Mouse (Mus musculus) midbrain, embryonic 14.5 days (tissue): ENCODE measurements around the gene Gcgr. TPM values are rescaled to one million over a fixed set of nuclear protein-coding genes. Genes with fewer than 3 reads are reported as not detected.

ENCODE experiments used
- ATAC-seq: fragments of 200-750 bp; cut with Nextera tagmentation; 2 replicates; pipeline ENCODE4 v1.8.0; 2017; ENCODE audit warnings: moderate number of reproducible peaks, moderate library complexity; ENCODE audit not compliant: low FRiP score, low TSS enrichment
- DNase-seq: peaks from one replicate; pipeline ENCODE4 v3.0.0-alpha.2; 2015
- H3K27ac ChIP-seq: fragments of 300-500 bp; sonication (generic); replicated peaks from 2 replicates; pipeline ENCODE4 v1.5.1; 2014; ENCODE audit warnings: mild to moderate bottlenecking, low read depth, low read length, moderate library complexity
- H3K27me3 ChIP-seq: fragments of 300-500 bp; sonication (generic); 2 replicates; pipeline ENCODE4 v1.6.1; 2014; ENCODE audit warnings: low read length, control low read depth, mixed read lengths; ENCODE audit not compliant: control insufficient read depth, insufficient read depth
- H3K36me3 ChIP-seq: fragments of 300-500 bp; sonication (generic); 2 replicates; pipeline ENCODE4 v1.6.1; 2014; ENCODE audit warnings: low read length, control low read depth; ENCODE audit not compliant: control insufficient read depth, insufficient read depth
- H3K4me1 ChIP-seq: fragments of 300-500 bp; sonication (generic); 2 replicates; pipeline ENCODE4 v1.6.1; 2014; ENCODE audit warnings: mild to moderate bottlenecking, antibody characterized with exemption, low read length, control low read depth; ENCODE audit not compliant: control insufficient read depth, insufficient read depth
- H3K4me2 ChIP-seq: fragments of 300-500 bp; sonication (generic); 2 replicates; pipeline ENCODE4 v1.6.1; 2014; ENCODE audit warnings: mild to moderate bottlenecking, low read length, moderate library complexity
- H3K4me3 ChIP-seq: fragments of 300-500 bp; sonication (generic); replicated peaks from 2 replicates; pipeline ENCODE4 v1.5.1; 2014; ENCODE audit warnings: low read depth, low read length
- H3K9ac ChIP-seq: fragments of 300-500 bp; sonication (generic); replicated peaks from 2 replicates; pipeline ENCODE4 v1.6.1; 2014; ENCODE audit warnings: mild to moderate bottlenecking, low read length, moderate library complexity
- H3K9me3 ChIP-seq: fragments of 300-500 bp; sonication (generic); 2 replicates; pipeline ENCODE4 v1.6.1; 2016; ENCODE audit warnings: low read length, control low read depth, mixed read lengths; ENCODE audit not compliant: control insufficient read depth
- WGBS: fragments of 180-500 bp; shearing (Covaris S2); extraction: QIAGEN DNeasy Blood & Tissue Kit; methylation state at CpG from one replicate; pipeline ENCODE4 v1.1.7; 2014; 5-methylcytosine and 5-hydroxymethylcytosine counted together
- polyA plus RNA-seq: library from polyadenylated mRNA; unstranded; fragments of >200 nt; fragmentation: Nextera tagmentation; extraction: Ambion mirVana; gene quantifications from 2 replicates; pipeline ENCODE4 v1.2.1, GENCODE M21; 2014

Gene Gcgr
- polyA plus RNA-seq, 1 experiment from 2014 or later = 0.21 TPM

DNA sequence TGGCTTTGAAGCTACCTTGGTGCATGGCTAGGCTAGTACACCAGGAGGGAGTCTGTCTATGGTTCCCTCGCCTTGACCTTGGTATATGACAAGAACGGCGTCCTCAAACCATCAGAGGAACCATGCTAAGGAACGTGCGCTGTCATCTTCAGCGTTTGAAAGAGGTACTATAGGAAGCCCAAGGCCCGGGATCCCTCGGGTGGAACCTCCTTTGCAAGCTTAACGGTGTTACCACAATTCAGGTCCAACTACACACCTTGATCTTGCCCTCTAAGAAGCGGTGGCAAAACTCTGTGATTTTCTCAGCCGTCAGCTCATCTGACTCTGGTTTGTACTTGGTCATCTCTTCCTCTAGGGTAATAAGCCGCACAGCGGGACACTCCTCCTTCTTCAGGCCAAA, 32.5 kb downstream of the Gcgr start:
- Histone ChIP-seq H3K9ac (no peak overlapping the region), H3K27me3 (no peaks in the 10 kb centered on the region), H3K36me3 (peaks cover 89% of the 10 kb centered on the region), H3K4me3 (no peak overlapping the region), H3K4me1 (no peaks in the 10 kb centered on the region), H3K4me2 (no peak overlapping the region), H3K27ac (no peak overlapping the region), H3K9me3 (no peaks in the 10 kb centered on the region)
- 95% methylated on average over 13 of the region's 13 CpGs for WGBS
- DNase-seq (no peak), ATAC-seq (no peak)

DNA sequence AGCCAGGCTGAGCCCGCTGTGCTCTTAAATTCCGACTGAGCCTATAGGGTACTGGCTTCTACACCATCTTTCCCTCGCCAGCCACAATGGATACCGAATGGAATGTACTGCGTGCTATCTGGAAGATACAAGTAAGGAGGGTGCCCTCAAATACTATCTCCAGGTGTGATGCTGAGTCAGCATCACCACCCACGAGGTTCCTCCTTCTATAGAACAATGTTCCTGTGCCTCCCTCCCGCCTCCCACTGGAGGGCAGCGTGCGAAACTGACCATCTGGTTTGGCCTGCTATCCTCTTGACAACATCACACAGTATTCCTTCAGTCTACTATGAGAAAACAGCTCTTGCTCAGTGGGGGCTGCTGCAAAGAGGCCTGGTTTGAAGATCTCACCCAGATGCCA, 34.6 kb downstream of the Gcgr start:
- H3K4me3 ChIP-seq = no peak overlapping the region
- no peak overlapping the region for H3K9ac ChIP-seq
- H3K36me3 ChIP-seq = peaks cover 91% of the 10 kb centered on the region
- no peaks in the 10 kb centered on the region for H3K4me1 ChIP-seq
- ATAC-seq (no peak), DNase-seq (no peak)
- H3K4me2 ChIP-seq = no peak overlapping the region
- H3K27ac ChIP-seq = no peak overlapping the region
- no peaks in the 10 kb centered on the region for H3K27me3 ChIP-seq
- 85% methylated on average over 9 of the region's 9 CpGs for WGBS
- no peaks in the 10 kb centered on the region for H3K9me3 ChIP-seq

DNA sequence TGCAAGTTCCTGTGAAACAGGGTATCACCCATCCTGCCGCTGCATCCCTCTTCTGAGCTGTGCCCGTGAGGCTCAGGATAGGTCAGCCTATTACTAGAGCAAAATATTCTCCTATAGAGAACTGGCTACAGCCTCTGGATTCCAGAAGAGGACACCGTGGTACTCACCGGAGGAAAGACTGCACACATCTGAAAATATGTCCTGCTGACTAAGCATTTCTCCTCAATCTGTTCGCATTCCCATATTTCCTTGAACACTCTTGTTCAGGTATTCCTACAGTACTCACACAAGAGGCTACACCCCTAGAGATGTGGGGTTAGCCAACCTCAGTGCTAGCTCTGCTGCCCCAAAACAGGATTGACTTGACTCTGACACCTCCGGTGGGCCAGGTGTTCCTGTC, 37.8 kb downstream of the Gcgr start:
- Histone ChIP-seq H3K9me3 (no peaks in the 10 kb centered on the region), H3K27me3 (no peaks in the 10 kb centered on the region), H3K4me1 (peaks cover 12% of the 10 kb centered on the region), H3K4me2 (no peak overlapping the region), H3K27ac (no peak overlapping the region), H3K36me3 (peaks cover 75% of the 10 kb centered on the region), H3K9ac (no peak overlapping the region), H3K4me3 (no peak overlapping the region)
- WGBS = 98% methylated on average over 6 of the region's 6 CpGs
- ATAC-seq (no peak), DNase-seq (no peak)

DNA sequence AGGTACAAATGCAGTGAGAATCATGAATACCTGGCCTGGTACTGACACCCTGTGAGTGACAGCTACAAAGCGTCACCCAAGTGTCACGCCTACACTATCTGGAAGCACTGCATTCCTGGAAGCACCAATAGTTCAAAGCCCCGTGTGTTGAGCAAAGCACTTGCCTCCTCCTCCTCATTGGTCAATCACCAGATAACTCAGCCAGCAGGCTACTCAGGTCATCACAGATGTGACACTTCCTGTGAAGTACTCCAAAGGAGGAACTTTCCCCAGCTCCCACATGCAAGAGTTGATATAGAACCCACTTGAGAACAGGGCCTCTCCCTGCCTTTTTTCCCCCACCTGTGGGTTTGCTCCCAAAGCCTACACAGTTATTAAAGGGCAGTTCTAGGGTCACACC, 40.6 kb downstream of the Gcgr start:
- no peak for ATAC-seq
- WGBS = 84% methylated on average over 3 of the region's 3 CpGs
- H3K4me1 ChIP-seq = peaks cover 12% of the 10 kb centered on the region
- H3K27ac ChIP-seq = no peak overlapping the region
- no peak for DNase-seq
- H3K4me2 ChIP-seq = peak overlapping the region; percentile 72
- H3K36me3 ChIP-seq = peaks cover 48% of the 10 kb centered on the region
- H3K27me3 ChIP-seq = no peaks in the 10 kb centered on the region
- H3K4me3 ChIP-seq = peak overlapping the region; percentile 87
- no peaks in the 10 kb centered on the region for H3K9me3 ChIP-seq
- H3K9ac ChIP-seq = no peak overlapping the region

DNA sequence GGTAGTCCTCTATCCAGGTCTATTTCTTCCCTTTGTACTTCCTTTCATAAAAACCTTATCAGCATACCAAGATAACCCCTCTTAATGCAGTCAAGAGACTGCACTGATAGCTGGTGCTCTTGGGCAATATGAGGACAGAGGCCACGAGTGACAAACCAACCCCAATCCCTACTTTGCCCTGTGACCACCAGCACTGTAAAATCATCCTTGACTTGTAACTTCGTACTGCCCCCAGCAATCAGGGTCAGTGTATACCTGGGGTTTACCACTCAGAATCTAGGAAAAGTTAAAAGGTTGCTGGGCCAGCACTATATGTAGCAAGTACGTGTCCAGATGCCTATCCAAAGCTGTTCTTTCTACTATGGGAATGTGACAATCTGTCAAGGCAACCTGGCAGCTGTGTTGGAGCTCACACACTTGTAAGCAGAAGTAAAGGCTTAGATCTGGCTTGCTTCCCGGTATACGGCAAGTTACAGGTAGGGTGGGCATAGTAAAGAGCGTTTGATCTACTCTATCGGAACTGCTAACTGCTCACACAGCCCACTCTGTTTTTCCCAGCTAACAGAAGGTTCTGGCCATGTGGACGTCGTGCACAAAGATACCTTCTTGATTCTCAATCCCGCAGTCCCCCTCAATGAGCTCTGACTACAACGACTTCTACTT, 41.4 kb downstream of the Gcgr start:
- Histone ChIP-seq H3K4me3 (peak overlapping the region; percentile 87), H3K4me2 (peak overlapping the region; percentile 72), H3K9me3 (no peaks in the 10 kb centered on the region), H3K27ac (peak overlapping the region; percentile 90), H3K9ac (peak overlapping the region; percentile 84), H3K36me3 (peaks cover 41% of the 10 kb centered on the region), H3K4me1 (peaks cover 12% of the 10 kb centered on the region), H3K27me3 (no peaks in the 10 kb centered on the region)
- WGBS = 16% methylated on average over 11 of the region's 11 CpGs
- ATAC-seq (no peak), DNase-seq (no peak)

DNA sequence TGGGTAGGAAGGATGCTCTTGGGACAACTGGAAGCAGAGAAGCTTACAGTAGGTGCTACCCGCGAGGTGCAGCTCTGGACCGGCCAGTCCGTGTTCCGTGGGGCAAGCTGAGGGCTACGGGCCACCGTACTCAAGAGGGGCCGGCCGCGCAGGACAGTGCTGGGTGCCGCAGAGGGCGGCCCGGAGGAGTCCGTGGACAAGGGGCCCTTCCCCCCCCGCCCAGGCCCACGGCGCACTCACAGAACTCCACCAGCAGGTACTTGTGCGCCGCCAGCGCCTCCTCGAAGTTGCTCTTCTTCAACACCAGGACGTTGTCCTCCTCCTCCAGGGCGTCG, 41.9 kb downstream of the Gcgr start:
- no peak; the same call in 1 of the 2 replicates for ATAC-seq
- H3K4me1 ChIP-seq = peaks cover 12% of the 10 kb centered on the region
- DNase-seq = no peak
- no peaks in the 10 kb centered on the region for H3K27me3 ChIP-seq
- under 1% methylated on average over 24 of the region's 24 CpGs for WGBS
- no peaks in the 10 kb centered on the region for H3K9me3 ChIP-seq
- peak overlapping the region; percentile 84 for H3K9ac ChIP-seq
- peaks cover 36% of the 10 kb centered on the region for H3K36me3 ChIP-seq
- peak overlapping the region; percentile 72 for H3K4me2 ChIP-seq
- peak overlapping the region; percentile 87 for H3K4me3 ChIP-seq
- H3K27ac ChIP-seq = peak overlapping the region; percentile 90

DNA sequence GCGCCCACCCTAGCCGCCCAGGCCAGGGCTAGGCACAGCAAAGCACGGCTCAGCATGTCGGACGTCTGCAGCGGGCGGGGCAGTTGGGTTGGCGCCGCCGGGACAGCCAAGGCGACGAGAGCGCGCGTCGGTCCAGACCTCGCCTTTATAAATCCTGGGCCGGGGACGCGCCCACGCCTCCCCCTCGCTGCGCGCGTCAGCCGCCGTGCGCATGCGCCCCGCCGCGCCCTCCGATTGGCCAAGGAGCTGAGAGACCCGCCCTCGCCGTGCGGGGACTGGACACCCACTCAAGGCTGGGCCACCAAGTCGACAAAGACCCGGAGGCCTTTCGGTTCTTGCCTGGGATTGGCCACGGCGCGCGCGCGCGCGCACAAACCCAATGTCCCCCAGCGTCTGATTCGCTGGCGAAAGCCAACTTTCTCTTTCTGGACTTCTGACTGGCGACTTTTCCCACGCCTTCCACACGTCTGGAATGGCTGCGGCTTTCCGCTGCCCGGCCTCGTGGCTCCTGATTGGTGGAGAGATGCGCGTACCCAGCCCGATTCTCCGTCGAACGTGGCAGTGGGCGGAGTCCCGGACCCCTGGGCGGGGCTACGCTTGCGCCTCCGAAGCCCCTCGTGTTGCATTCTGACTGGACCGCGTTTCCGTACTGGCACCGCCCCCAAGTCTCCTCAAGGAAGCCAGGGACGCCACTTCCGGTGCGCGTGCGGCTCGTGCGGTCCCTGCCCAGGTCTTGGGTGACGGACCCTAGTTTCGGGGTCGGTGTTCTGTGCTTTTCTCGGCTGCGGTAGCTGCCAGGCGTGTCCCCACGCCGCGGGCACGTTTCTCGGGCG, 42.5 kb downstream of the Gcgr start, which contains the start of gene P4hb:
Gene P4hb, minus strand, starts transcription at position 502 of the 833 bp plus-strand sequence.
- Histone ChIP-seq H3K36me3 (peaks cover 36% of the 10 kb centered on the region), H3K27ac (peak within 1 kb of the TSS; percentile 90), H3K4me1 (peaks cover 12% of the 10 kb centered on the region), H3K9ac (peak within 1 kb of the TSS; percentile 84), H3K4me3 (peak within 1 kb of the TSS; percentile 87), H3K9me3 (no peaks in the 10 kb centered on the region), H3K4me2 (peak within 1 kb of the TSS; percentile 72), H3K27me3 (no peaks in the 10 kb centered on the region)
- WGBS = under 1% methylated on average over 93 of the region's 94 CpGs
- ATAC-seq = peak; percentile 97
- peak; percentile 100 for DNase-seq

DNA sequence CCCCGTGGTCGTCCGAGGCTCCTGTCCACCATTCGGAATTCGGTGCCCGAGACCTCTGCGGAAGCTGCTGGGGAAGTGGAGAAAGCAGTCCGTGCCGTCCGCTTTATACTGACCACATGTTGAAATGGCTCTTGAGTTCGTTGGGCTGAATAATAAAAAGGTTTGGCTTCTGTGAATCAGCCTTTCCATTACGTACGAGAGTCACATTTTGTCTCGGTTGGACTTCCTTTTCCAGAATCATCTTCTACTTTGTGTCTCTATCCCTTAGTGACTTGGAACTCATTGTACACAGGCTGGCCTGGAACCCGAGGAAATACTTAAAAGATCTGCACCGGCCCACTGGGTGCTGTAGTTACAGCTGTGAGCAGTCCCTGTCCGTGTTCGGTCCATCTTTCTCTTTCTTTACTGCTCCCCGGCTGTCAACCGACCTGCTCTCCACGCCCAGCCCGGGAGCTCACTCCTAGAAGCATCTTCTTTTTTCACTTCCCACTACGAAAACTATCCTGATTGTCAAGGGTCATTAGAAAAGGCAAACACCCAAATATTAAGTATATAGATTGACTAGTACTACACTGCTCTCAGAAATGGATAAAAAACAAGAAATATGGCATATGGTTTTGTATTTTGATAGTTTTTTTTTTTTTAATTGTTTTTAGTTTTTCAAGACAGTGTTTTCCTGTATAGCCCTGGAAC, 43.2 kb downstream of the Gcgr start:
- under 1% methylated on average over 23 of the region's 23 CpGs for WGBS
- DNase-seq = no peak

More for the DNA sequence above, 43.2 kb downstream of the Gcgr start:
- ATAC-seq = 0 out of 2 replicates have a peak, but pooled peaks have one; percentile 2
- Histone ChIP-seq H3K4me1 (peaks cover 12% of the 10 kb centered on the region), H3K27me3 (no peaks in the 10 kb centered on the region), H3K9me3 (no peaks in the 10 kb centered on the region), H3K9ac (peak overlapping the region; percentile 69), H3K4me2 (peak overlapping the region; percentile 72), H3K27ac (peak overlapping the region; percentile 90), H3K4me3 (peak overlapping the region; percentile 87), H3K36me3 (peaks cover 36% of the 10 kb centered on the region)
